Mouse (Mus musculus) heart, postnatal 0 days (tissue): Measurements from ENCODE around the gene Crlf1. TPM values are rescaled to one million over a fixed set of nuclear protein-coding genes. Genes with fewer than 3 reads are reported as not detected.
A peak's percentile ranks its signal among the peaks of the same experiment; 100 is the strongest.

Experiments
- ATAC-seq: fragments of 200-750 bp; cut with Nextera tagmentation; 2 replicates; pipeline ENCODE4 v1.8.0; 2017; ENCODE audit warnings: low read depth, moderate number of reproducible peaks, moderate library complexity; ENCODE audit not compliant: insufficient read depth
- DNase-seq: peaks from one replicate; pipeline ENCODE4 v3.0.0-alpha.2; 2016; ENCODE audit warnings: low spot score
- H3K27ac ChIP-seq: fragments of 300-500 bp; sonication (generic); 2 replicates; pipeline ENCODE4 v1.5.1; 2014; ENCODE audit warnings: low read depth, mild to moderate bottlenecking
- H3K27me3 ChIP-seq: fragments of 300-500 bp; sonication (generic); 2 replicates; pipeline ENCODE4 v1.6.1; 2014; ENCODE audit warnings: low read length, mixed read lengths; ENCODE audit not compliant: control insufficient read depth, insufficient read depth
- H3K36me3 ChIP-seq: fragments of 300-500 bp; sonication (generic); replicated peaks from 2 replicates; pipeline ENCODE4 v1.6.1; 2014; ENCODE audit warnings: low read length, mixed read lengths; ENCODE audit not compliant: control insufficient read depth, insufficient read depth
- H3K4me1 ChIP-seq: fragments of 300-500 bp; sonication (generic); 2 replicates; pipeline ENCODE4 v1.6.1; 2014; ENCODE audit warnings: antibody characterized with exemption; ENCODE audit not compliant: control insufficient read depth, insufficient read depth
- H3K4me2 ChIP-seq: fragments of 300-500 bp; sonication (generic); 2 replicates; pipeline ENCODE4 v1.6.1; 2014; ENCODE audit warnings: low read depth, mild to moderate bottlenecking, low read length, moderate library complexity
- H3K4me3 ChIP-seq: fragments of 300-500 bp; sonication (generic); 2 replicates; pipeline ENCODE4 v1.5.1; 2014; ENCODE audit warnings: low read depth, low read length
- H3K9ac ChIP-seq: fragments of 300-500 bp; sonication (generic); replicated peaks from 2 replicates; pipeline ENCODE4 v1.6.1; 2014; ENCODE audit warnings: low read depth, low read length, mixed read lengths
- H3K9me3 ChIP-seq: fragments of 300-500 bp; sonication (generic); replicated peaks from 2 replicates; pipeline ENCODE4 v1.6.1; 2016; ENCODE audit warnings: low read length; ENCODE audit not compliant: control insufficient read depth
- CTCF ChIP-seq: IDR thresholded peaks from 2 replicates; pipeline ENCODE4 v1.5.1; 2016; ENCODE audit warnings: antibody characterized with exemption, control low read depth, low read depth
- EP300 ChIP-seq: IDR thresholded peaks from 2 replicates; pipeline ENCODE4 v1.6.1; 2016; ENCODE audit warnings: antibody characterized with exemption, low read depth
- WGBS: fragments of 180-500 bp; shearing (Covaris S2); extraction: QIAGEN DNeasy Blood & Tissue Kit; methylation state at CpG from one replicate; pipeline ENCODE4 v1.1.7; 2014; 5-methylcytosine and 5-hydroxymethylcytosine counted together
- polyA plus RNA-seq: library from polyadenylated mRNA; unstranded; fragments of >200 nt; fragmentation: Nextera tagmentation; extraction: Ambion mirVana; gene quantifications from 2 replicates; pipeline ENCODE4 v1.2.1, GENCODE M21; 2015
- total RNA-seq: library from RNA; depleted of rRNA; stranded (reverse); fragments of >200 nt; gene quantifications from 2 replicates; pipeline ENCODE4 v1.2.3, GENCODE M21; 2014; ENCODE audit warnings: low replicate concordance

Crlf1 gene
- total and polyA plus RNA-seq, 2 experiments from 2014 or later, result 0.16 TPM; not detected in 1

DNA sequence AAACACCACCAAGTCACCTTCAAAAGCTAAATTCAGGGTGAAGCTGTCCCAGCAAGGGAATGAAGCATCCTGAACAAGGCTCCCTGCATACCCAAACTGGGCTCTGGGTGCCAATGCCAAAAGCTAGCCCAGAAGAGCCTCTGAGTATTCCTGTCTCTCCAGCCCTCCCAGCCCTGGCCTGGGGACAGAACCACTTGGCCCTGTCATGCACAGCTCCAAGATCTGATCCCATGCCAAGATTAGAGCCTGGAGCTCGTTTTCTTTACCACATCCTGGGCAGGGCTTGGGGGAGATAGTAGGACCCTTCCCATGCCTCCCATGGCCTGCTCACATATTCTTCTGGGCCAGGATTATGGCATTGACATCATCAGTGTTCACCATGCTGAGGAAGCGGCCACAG, 26.6 kb downstream of the Crlf1 start:
- WGBS, result 48% methylated on average over 2 of the region's 2 CpGs
- no peaks in the 10 kb centered on the region for H3K9me3 ChIP-seq

DNA sequence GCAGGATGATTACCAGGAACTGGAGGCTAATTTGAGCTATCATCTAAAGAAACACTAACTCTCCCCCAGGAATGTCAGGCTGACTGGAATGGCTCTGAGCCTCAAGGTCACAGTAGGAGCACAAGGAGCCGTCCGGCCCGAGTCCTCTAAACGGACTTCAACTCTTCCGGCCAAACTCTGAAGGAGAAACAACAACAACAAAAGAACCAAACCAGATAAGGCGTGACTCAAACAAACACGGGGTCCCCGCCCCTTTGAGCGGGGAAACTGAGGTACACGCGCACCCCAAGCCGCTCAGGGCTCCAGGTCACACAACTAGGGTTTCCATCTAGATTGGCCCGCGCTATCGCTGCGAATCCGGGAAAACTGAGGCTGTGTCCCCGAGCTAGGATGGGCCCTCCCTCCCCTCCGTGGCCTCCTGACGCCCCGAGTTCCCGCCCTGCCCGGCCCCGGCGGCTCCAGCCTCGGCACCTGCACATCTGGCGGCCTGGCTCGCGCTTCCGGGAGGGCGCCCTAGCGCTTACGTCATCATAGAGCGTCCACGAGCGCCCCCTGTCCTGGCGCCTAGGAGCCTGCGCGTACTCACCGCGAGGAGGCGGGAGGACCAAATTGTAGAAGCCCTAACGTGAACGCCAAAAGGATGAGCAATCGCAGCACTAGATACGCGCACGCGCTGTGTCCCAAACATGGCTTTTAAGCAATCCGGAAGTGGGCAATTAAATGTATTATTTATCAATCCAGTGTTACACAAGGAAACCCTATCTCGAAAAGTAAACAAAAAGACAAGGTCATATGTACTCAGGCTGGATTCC, 29.8 kb downstream of the Crlf1 start:
- Histone ChIP-seq H3K4me2 (peak overlapping the region; percentile 93), H3K27ac (peak overlapping the region; percentile 96), H3K4me1 (peaks cover 17% of the 10 kb centered on the region; the same call in 1 of the 2 replicates), H3K4me3 (peak overlapping the region; percentile 94), H3K27me3 (no peaks in the 10 kb centered on the region), H3K9me3 (no peaks in the 10 kb centered on the region), H3K9ac (peak overlapping the region; percentile 78), H3K36me3 (peaks cover 20% of the 10 kb centered on the region)
- ATAC-seq, result peak; percentile 86
- WGBS, result under 1% methylated on average over 51 of the region's 51 CpGs
- TF ChIP-seq EP300, result peak; percentile 56
- TF ChIP-seq CTCF, result peak; percentile 77
- peak; percentile 96 for DNase-seq

More for the DNA sequence above, 26.6 kb downstream of the Crlf1 start:
- no peak overlapping the region for H3K4me3 ChIP-seq
- peaks cover 12% of the 10 kb centered on the region; the same call in 1 of the 2 replicates for H3K4me1 ChIP-seq
- H3K27ac ChIP-seq, result no peak overlapping the region
- H3K36me3 ChIP-seq, result peaks cover 33% of the 10 kb centered on the region
- H3K9ac ChIP-seq, result no peak overlapping the region
- H3K4me2 ChIP-seq, result no peak overlapping the region
- no peak for ATAC-seq
- no peak for TF ChIP-seq CTCF
- TF ChIP-seq EP300, result no peak
- H3K27me3 ChIP-seq, result no peaks in the 10 kb centered on the region
- no peak for DNase-seq

DNA sequence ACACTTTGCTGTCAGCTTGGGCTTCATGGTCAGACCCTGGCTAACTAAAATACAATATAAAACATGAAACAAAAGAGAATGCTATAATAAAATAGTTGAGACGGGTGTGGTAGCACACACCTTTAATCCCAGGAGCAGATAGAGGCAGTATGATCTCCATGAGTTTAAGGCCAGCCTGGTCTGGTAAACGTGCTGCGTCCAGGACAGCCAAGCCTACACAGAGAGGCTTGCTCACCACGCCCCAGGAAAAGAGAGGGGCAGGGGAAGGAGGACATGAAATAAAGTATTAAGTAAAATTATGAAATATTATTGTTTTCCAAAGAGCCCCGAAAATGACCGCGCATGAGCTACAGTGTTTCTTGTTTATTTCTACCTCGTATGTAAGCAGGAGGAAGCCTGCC, 34.2 kb downstream of the Crlf1 start:
- ATAC-seq (no peak), DNase-seq (no peak)
- Histone ChIP-seq H3K4me3 (peak overlapping the region; percentile 96), H3K27me3 (no peaks in the 10 kb centered on the region), H3K4me1 (peaks cover 17% of the 10 kb centered on the region), H3K4me2 (peak overlapping the region; percentile 78), H3K9me3 (no peaks in the 10 kb centered on the region), H3K9ac (peak overlapping the region; percentile 95), H3K27ac (peak overlapping the region; percentile 86), H3K36me3 (peaks cover 26% of the 10 kb centered on the region)
- WGBS, result 2% methylated on average over 8 of the region's 8 CpGs
- TF ChIP-seq CTCF (no peak), EP300 (no peak)

DNA sequence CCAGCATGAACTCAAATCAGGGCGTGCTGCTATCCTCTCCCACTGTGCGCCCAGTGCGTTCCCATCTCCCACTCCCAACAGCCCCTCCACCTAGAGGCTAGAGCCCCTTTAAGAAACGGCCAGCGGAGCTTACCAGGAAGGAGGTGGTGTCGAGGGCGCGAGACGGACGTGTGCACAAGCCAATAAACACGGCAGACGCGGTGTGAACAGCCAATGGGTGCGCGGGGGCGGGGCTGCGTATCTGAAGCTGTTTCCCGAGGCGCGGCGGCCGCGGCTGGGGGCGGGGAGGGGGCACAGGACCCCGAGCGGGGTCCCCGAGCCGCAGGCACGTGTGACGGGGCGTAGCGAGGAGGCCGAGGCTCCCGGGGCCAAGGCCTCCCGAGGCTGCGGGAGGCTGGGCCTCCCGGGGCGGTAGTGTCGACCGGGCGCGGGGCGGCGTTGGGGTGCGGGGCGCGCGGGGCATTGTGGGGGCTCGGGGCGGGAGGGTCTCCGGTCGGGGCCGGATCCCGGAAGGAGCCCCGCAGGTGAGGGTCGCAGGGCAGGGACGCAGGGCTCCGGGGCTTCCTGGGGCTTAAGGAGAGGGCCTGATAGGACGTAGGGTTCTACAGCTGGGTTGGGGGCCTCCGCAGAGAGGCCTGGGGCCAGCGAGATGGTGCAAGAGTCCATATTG, 34.7 kb downstream of the Crlf1 start, which contains the start of the genes Fkbp8 and Kxd1:
Fkbp8 (plus strand) TSS at position 213 of the 670 bp plus-strand sequence.
Kxd1 (minus strand) TSS at position 445 of the 670 bp plus-strand sequence.
- TF ChIP-seq CTCF (no peak), EP300 (peak; percentile 55; the same call in 1 of the 2 replicates)
- no peaks in the 10 kb centered on the region for H3K27me3 ChIP-seq
- ATAC-seq, result peak; percentile 90
- peak within 1 kb of the TSS; percentile 86 for H3K27ac ChIP-seq
- peak; percentile 92 for DNase-seq
- H3K4me2 ChIP-seq, result peak within 1 kb of the TSS; percentile 78
- H3K36me3 ChIP-seq, result peaks cover 31% of the 10 kb centered on the region
- H3K9me3 ChIP-seq, result no peaks in the 10 kb centered on the region
- WGBS, result under 1% methylated on average over 55 of the region's 61 CpGs
- H3K4me3 ChIP-seq, result peak within 1 kb of the TSS; percentile 96
- H3K4me1 ChIP-seq, result peaks cover 13% of the 10 kb centered on the region
- H3K9ac ChIP-seq, result peak within 1 kb of the TSS; percentile 95

DNA sequence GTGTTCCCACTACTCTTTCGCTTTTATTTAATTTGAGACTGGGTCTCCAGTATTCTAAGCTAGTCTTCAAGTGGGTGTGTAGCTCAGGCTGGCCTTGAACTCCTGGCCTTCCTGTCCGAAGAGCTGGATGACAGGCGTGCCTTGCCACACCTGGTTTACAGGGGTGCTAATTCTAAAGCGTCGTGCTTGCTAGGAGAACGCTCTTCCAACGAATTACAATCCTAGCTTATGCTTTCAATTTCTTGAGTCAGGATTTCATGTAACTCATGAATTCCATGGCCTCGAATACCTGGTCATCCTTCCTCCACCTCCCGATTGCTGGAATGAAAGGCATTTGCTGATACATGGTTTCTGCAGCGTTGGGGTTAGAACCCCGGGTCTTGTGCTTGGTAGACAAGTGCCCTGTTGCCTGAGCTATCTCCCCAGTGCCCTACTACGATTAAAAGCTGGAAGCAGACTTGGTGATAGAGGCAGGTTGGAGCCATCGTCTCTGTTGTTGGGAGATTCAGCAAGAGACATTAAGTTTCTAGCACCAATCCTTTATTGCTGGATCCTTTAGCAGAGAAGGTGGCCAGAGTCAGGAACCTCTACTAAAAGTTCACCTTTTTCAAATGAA, 35.3 kb downstream of the Crlf1 start:
- Histone ChIP-seq H3K9ac (peak overlapping the region; percentile 95), H3K9me3 (no peaks in the 10 kb centered on the region), H3K4me1 (peaks cover 12% of the 10 kb centered on the region), H3K36me3 (peaks cover 36% of the 10 kb centered on the region), H3K27ac (peak overlapping the region; percentile 86), H3K4me2 (peak overlapping the region; percentile 78), H3K4me3 (peak overlapping the region; percentile 96), H3K27me3 (no peaks in the 10 kb centered on the region)
- no peak for DNase-seq
- 16% methylated on average over 13 of the region's 13 CpGs for WGBS
- ATAC-seq, result no peak
- no peak for TF ChIP-seq CTCF
- no peak for TF ChIP-seq EP300
